In the genomic region with DNA sequence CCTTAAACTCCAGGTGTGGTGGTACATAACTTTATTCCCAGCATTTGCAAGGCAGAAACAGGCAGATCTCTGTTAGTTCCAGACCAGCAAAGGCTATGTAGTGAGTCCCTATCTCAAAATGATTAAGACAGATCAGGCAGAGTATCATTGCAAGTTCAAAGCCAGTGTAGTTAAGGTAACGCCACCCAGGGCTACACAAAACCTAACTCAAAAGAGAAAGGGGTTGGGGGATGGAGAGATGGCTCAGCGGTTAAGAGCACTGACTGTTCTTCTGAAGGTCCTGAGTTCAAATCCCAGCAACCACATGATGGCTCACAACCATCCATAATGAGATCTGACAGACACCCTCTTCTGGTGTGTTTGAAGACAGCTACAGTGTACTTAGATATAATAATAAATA, we compare ENCODE assay signal across 5 mouse cellular contexts. TPM values are rescaled to one million over a fixed set of nuclear protein-coding genes. Genes with fewer than 3 reads are reported as not detected.
"Had no signal": no experiment of that assay in that cellular context is flagged by ENCODE, and none has a peak within 500 bp of the region (broad histone marks: within the 10 kb centered on the region; RNA-seq: fewer than 3 reads in every experiment).

No protein-coding gene starts in this region.

RNA-seq across cellular contexts. Expression of gene Serpinf2, which starts 16.6 kb away (rescaled TPM):
- total RNA-seq: midbrain, postnatal 0 days had no signal
- polyA plus RNA-seq: midbrain, embryonic 11.5 days; midbrain, embryonic 15.5 days; midbrain, postnatal 0 days; thymus, postnatal 0 days had no signal

RNA-seq across cellular contexts. Expression of gene Serpinf1, which starts 33.5 kb away (rescaled TPM):
- total RNA-seq: monocyte, adult 5-6 weeks had no signal
